Mouse (Mus musculus) lung, adult 2 months (tissue): Measurements from ENCODE around the gene Alox5.

Experiments
- CTCF ChIP-seq: fragments of 200-500 bp; IDR thresholded peaks from 2 replicates; pipeline ENCODE4 v1.5.1; 2011; ENCODE audit warnings: mild to moderate bottlenecking, low read length, control low read depth; ENCODE audit not compliant: insufficient read depth
- POLR2A ChIP-seq: fragments of 200-500 bp; IDR thresholded peaks from 2 replicates; pipeline ENCODE4 v1.6.1; 2011; ENCODE audit warnings: low read depth, mild to moderate bottlenecking, control low read depth, low read length, borderline replicate concordance; ENCODE audit errors: extremely low read depth

DNA sequence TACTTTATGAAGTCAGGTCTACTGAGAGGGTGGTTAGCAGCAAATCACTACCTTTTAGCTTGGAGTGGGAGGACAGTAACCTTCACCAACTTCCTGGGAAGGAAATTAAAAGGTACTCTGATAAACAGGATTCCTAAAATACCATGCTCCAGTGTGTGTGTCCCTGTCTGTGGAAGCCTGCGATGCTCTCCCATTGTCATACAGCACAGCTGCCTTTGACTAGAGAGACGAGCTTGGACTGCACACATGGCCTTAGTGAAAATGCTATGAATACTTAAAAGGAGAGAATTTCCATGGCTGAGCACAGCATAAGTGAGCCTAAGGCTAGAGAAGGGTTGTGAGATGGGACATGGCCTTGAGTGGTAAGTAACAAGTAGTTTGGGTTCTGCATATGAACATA lies 62.8 kb downstream of the Alox5 start:
- TF ChIP-seq CTCF (no peak), POLR2A (no peak)
